In the genomic region with DNA sequence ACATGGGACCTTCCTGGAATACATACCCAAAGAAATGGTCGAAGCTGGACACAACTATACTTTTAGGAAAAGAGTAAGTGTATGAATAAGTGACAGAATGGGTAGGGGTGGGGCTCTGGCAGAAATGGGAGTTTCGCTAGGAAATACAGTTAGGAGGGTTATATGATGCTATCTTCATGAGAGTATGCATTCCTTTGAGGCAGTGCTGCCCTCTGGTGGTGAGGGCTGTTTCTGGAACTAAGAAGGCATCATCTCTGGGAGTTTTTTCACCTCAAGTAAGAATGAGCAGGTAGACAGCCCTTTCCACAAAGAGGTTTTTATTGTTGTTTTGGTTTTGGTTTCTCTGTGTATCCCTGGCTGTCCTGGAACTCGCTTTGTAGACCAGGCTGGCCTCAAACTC, we compare ENCODE assay signal across 8 mouse cellular contexts. TPM values are rescaled to one million over a fixed set of nuclear protein-coding genes. Genes with fewer than 3 reads are reported as not detected.
DNase-seq lines count a peak whose midpoint lies in the region; ATAC-seq and TF ChIP-seq lines count a peak whose summit lies in the region.

No protein-coding gene starts in this region.

- intact Hi-C loops in heart, postnatal 25 days (cut with DNase I), result loop anchor here (1.0 kb wide), 1 partner anchor 64 kb away; no protein-coding TSS in a partner anchor

- ATAC-seq in heart, postnatal 0 days (ENCODE audit: insufficient read depth, low read depth), result peak; percentile 33; the same call in 1 of the 2 replicates
- ATAC-seq in midbrain, embryonic 14.5 days (ENCODE audit: low FRiP score, low TSS enrichment), result no peak
- ATAC-seq in stomach, postnatal 0 days (ENCODE audit: low FRiP score, low TSS enrichment), result 0 out of 2 replicates have a peak, but pooled peaks have one; percentile 45

- no peaks in the 10 kb centered on the region for H3K9me3 ChIP-seq in heart, postnatal 0 days (replicated peaks; ENCODE audit: control insufficient read depth, low read length)
- H3K9me3 ChIP-seq in midbrain, embryonic 14.5 days (ENCODE audit: control insufficient read depth, low read length), result no peaks in the 10 kb centered on the region
- H3K9me3 ChIP-seq in stomach, postnatal 0 days (ENCODE audit: control insufficient read depth, low read length), result no peaks in the 10 kb centered on the region

- WGBS in heart, postnatal 0 days, result 36% methylated on average over 3 of the region's 3 CpGs
- 45% methylated on average over 3 of the region's 3 CpGs for WGBS in midbrain, embryonic 14.5 days
- 35% methylated on average over 3 of the region's 3 CpGs for WGBS in stomach, postnatal 0 days

- TF ChIP-seq EP300 in heart, postnatal 0 days (IDR thresholded peaks at IDR 0.05; ENCODE audit: low read depth), result no peak
- no peak for TF ChIP-seq EP300 in stomach, postnatal 0 days (optimal IDR thresholded peaks at IDR 0.05)

- peak; percentile 87 for TF ChIP-seq CTCF in heart, postnatal 0 days (IDR thresholded peaks at IDR 0.05; ENCODE audit: low read depth)
- TF ChIP-seq CTCF in stomach, postnatal 0 days (IDR thresholded peaks at IDR 0.05; ENCODE audit: low read depth), result peak; percentile 90

- DNase-seq in heart, adult 18-20 months, result peak; percentile 59 to 92
- no peak for DNase-seq in heart, postnatal 25 days (ENCODE audit: low spot score)
- peak; percentile 83 for DNase-seq in adipocyte (ENCODE audit: low spot score)
- DNase-seq in embryo, embryonic 10 days (ENCODE audit: low spot score), result peak; percentile 84
- peak; percentile 50 for DNase-seq in heart, postnatal 0 days (ENCODE audit: low spot score)
- peak; percentile 71 to 95 for DNase-seq in layer of hippocampus, postnatal 25 days (ENCODE audit: extremely low spot score in 1 of 2, low spot score in 1 of 2)
- peak; percentile 83 for DNase-seq in midbrain, embryonic 14.5 days
- peak; percentile 81 for DNase-seq in stomach, postnatal 0 days (ENCODE audit: low spot score)

- no peaks in the 10 kb centered on the region for H3K4me1 ChIP-seq in heart, postnatal 0 days (ENCODE audit: control insufficient read depth, insufficient read depth)
- no peaks in the 10 kb centered on the region for H3K4me1 ChIP-seq in midbrain, embryonic 14.5 days (ENCODE audit: control insufficient read depth, insufficient read depth, low read length)
- H3K4me1 ChIP-seq in stomach, postnatal 0 days (replicated peaks; ENCODE audit: control insufficient read depth, insufficient read depth), result no peaks in the 10 kb centered on the region

- H3K4me2 ChIP-seq in heart, postnatal 0 days (ENCODE audit: low read depth, low read length), result no peak overlapping the region
- no peak overlapping the region for H3K4me2 ChIP-seq in midbrain, embryonic 14.5 days (ENCODE audit: low read length)
- H3K4me2 ChIP-seq in stomach, postnatal 0 days (replicated peaks; ENCODE audit: low read depth), result no peak overlapping the region

- peaks cover 24% of the 10 kb centered on the region for H3K36me3 ChIP-seq in heart, postnatal 0 days (replicated peaks; ENCODE audit: control insufficient read depth, insufficient read depth, low read length)
- peaks cover 41% of the 10 kb centered on the region for H3K36me3 ChIP-seq in midbrain, embryonic 14.5 days (ENCODE audit: control insufficient read depth, insufficient read depth, low read length)
- peaks cover 3% of the 10 kb centered on the region; the same call in 1 of the 2 replicates for H3K36me3 ChIP-seq in stomach, postnatal 0 days (ENCODE audit: control insufficient read depth, insufficient read depth, low read length)

- no peak overlapping the region for H3K27ac ChIP-seq in heart, postnatal 0 days (ENCODE audit: low read depth)
- no peak overlapping the region for H3K27ac ChIP-seq in midbrain, embryonic 14.5 days (replicated peaks; ENCODE audit: low read depth, low read length)
- H3K27ac ChIP-seq in stomach, postnatal 0 days (replicated peaks), result no peak overlapping the region

- H3K27me3 ChIP-seq in heart, postnatal 0 days (ENCODE audit: control insufficient read depth, insufficient read depth, low read length), result 0 out of 2 replicates have a peak, but pooled peaks cover 4% of the 10 kb centered on the region
- no peaks in the 10 kb centered on the region for H3K27me3 ChIP-seq in midbrain, embryonic 14.5 days (ENCODE audit: control insufficient read depth, insufficient read depth, low read length)
- no peaks in the 10 kb centered on the region for H3K27me3 ChIP-seq in stomach, postnatal 0 days (ENCODE audit: control insufficient read depth, insufficient read depth, low read length)

- no peak overlapping the region for H3K9ac ChIP-seq in heart, postnatal 0 days (replicated peaks; ENCODE audit: low read depth, low read length)
- H3K9ac ChIP-seq in midbrain, embryonic 14.5 days (replicated peaks; ENCODE audit: low read length), result no peak overlapping the region
- H3K9ac ChIP-seq in stomach, postnatal 0 days (ENCODE audit: low read length), result no peak overlapping the region

- H3K4me3 ChIP-seq in heart, postnatal 0 days (ENCODE audit: low read depth, low read length), result no peak overlapping the region
- H3K4me3 ChIP-seq in midbrain, embryonic 14.5 days (replicated peaks; ENCODE audit: low read depth, low read length), result no peak overlapping the region
- H3K4me3 ChIP-seq in stomach, postnatal 0 days (ENCODE audit: low read depth, low read length), result no peak overlapping the region

RNA-seq across cellular contexts. Expression of a gene that starts 5.5 kb away (rescaled TPM):
- not detected for total RNA-seq in heart, adult 18-20 months (2021)
- not detected for total RNA-seq in heart, postnatal 25 days (2021)
- not detected in 2 replicates for total RNA-seq in heart, postnatal 0 days (2014; rRNA removed; ENCODE audit: low replicate concordance)
- polyA plus RNA-seq in heart, postnatal 0 days (2015; fragmentation: Nextera tagmentation; extraction: Ambion mirVana), result not detected in 2 replicates
- total RNA-seq in layer of hippocampus, postnatal 25 days (2021), result not detected
- not detected in 2 replicates for polyA plus RNA-seq in midbrain, embryonic 14.5 days (2014; fragmentation: Nextera tagmentation; extraction: Ambion mirVana)
- polyA plus RNA-seq in stomach, postnatal 0 days (2015; fragmentation: Nextera tagmentation; extraction: Ambion mirVana), result not detected in 2 replicates

RNA-seq across cellular contexts. Expression of a gene that starts 19.4 kb away (rescaled TPM):
- total RNA-seq in heart, adult 18-20 months (2021), result 10 to 100 TPM; 12.3 to 13.6 TPM
- total RNA-seq in heart, postnatal 25 days (2021), result 10 to 100 TPM; 10.2 to 16.8 TPM
- total RNA-seq in heart, postnatal 0 days (2014; rRNA removed; ENCODE audit: low replicate concordance), result 24.2 and 58.7 TPM in 2 replicates
- 20.7 and 28.0 TPM in 2 replicates for polyA plus RNA-seq in heart, postnatal 0 days (2015; fragmentation: Nextera tagmentation; extraction: Ambion mirVana)
- total RNA-seq in layer of hippocampus, postnatal 25 days (2021), result 10 to 100 TPM; 58.2 to 66.7 TPM
- 82.8 and 94.7 TPM in 2 replicates for polyA plus RNA-seq in midbrain, embryonic 14.5 days (2014; fragmentation: Nextera tagmentation; extraction: Ambion mirVana)
- 23.7 and 25.3 TPM in 2 replicates for polyA plus RNA-seq in stomach, postnatal 0 days (2015; fragmentation: Nextera tagmentation; extraction: Ambion mirVana)

RNA-seq across cellular contexts. Expression of a gene that starts 30.7 kb away (rescaled TPM):
- total RNA-seq in heart, adult 18-20 months (2021), result not detected
- not detected for total RNA-seq in heart, postnatal 25 days (2021)
- total RNA-seq in heart, postnatal 0 days (2014; rRNA removed; ENCODE audit: low replicate concordance), result not detected in 2 replicates
- polyA plus RNA-seq in heart, postnatal 0 days (2015; fragmentation: Nextera tagmentation; extraction: Ambion mirVana), result not detected in 2 replicates
- total RNA-seq in layer of hippocampus, postnatal 25 days (2021), result not detected
- not detected in 2 replicates for polyA plus RNA-seq in midbrain, embryonic 14.5 days (2014; fragmentation: Nextera tagmentation; extraction: Ambion mirVana)
- polyA plus RNA-seq in stomach, postnatal 0 days (2015; fragmentation: Nextera tagmentation; extraction: Ambion mirVana), result not detected in 2 replicates

RNA-seq across cellular contexts. Expression of a gene that starts 35.6 kb away (rescaled TPM):
- 10 to 100 TPM; 31.3 to 32.3 TPM for total RNA-seq in heart, adult 18-20 months (2021)
- total RNA-seq in heart, postnatal 25 days (2021), result 10 to 100 TPM; 29.8 to 33.1 TPM
- 84.1 and 86.2 TPM in 2 replicates for total RNA-seq in heart, postnatal 0 days (2014; rRNA removed; ENCODE audit: low replicate concordance)
- 37.6 and 38.5 TPM in 2 replicates for polyA plus RNA-seq in heart, postnatal 0 days (2015; fragmentation: Nextera tagmentation; extraction: Ambion mirVana)
- 10 to 100 TPM; 25.5 to 28.2 TPM for total RNA-seq in layer of hippocampus, postnatal 25 days (2021)
- 12.0 and 19.1 TPM in 2 replicates for polyA plus RNA-seq in midbrain, embryonic 14.5 days (2014; fragmentation: Nextera tagmentation; extraction: Ambion mirVana)
- 36.9 and 41.2 TPM in 2 replicates for polyA plus RNA-seq in stomach, postnatal 0 days (2015; fragmentation: Nextera tagmentation; extraction: Ambion mirVana)
